Mouse (Mus musculus) limb, embryonic 13.5 days (tissue): ENCODE measurements at regions not wholly inside any gene's neighbourhood (a gene's known extent, or its start where the extent isn't known, plus 50 kb on each side); places are given as distances from the start of the nearest gene placed in this dataset.

Experiments used
- ATAC-seq: fragments of 200-750 bp; cut with Nextera tagmentation; 2 replicates; pipeline ENCODE4 v1.8.0; 2017; ENCODE audit warnings: low read depth, moderate number of reproducible peaks, moderate TSS enrichment; ENCODE audit not compliant: low FRiP score
- H3K27ac ChIP-seq: fragments of 300-500 bp; sonication (generic); 2 replicates; pipeline ENCODE4 v1.5.1; 2015; ENCODE audit warnings: inconsistent platforms, mild to moderate bottlenecking, moderate library complexity
- H3K27me3 ChIP-seq: fragments of 300-500 bp; sonication (generic); 2 replicates; pipeline ENCODE4 v1.6.1; 2015; ENCODE audit warnings: mild to moderate bottlenecking, inconsistent platforms
- H3K36me3 ChIP-seq: fragments of 300-500 bp; sonication (generic); 2 replicates; pipeline ENCODE4 v1.6.1; 2015; ENCODE audit warnings: inconsistent platforms, mild to moderate bottlenecking, moderate library complexity
- H3K4me1 ChIP-seq: fragments of 300-500 bp; sonication (generic); 2 replicates; pipeline ENCODE4 v1.6.1; 2015; ENCODE audit warnings: inconsistent platforms
- H3K4me2 ChIP-seq: fragments of 300-500 bp; sonication (generic); replicated peaks from 2 replicates; pipeline ENCODE4 v1.6.1; 2015; ENCODE audit warnings: inconsistent platforms, mild to moderate bottlenecking, moderate library complexity
- H3K4me3 ChIP-seq: fragments of 300-500 bp; sonication (generic); 2 replicates; pipeline ENCODE4 v1.5.1; 2015; ENCODE audit warnings: moderate library complexity, mild to moderate bottlenecking, inconsistent platforms
- H3K9ac ChIP-seq: fragments of 300-500 bp; sonication (generic); 2 replicates; pipeline ENCODE4 v1.6.1; 2015; ENCODE audit warnings: mild to moderate bottlenecking, inconsistent platforms
- H3K9me3 ChIP-seq: fragments of 300-500 bp; sonication (generic); 2 replicates; pipeline ENCODE4 v1.6.1; 2016; ENCODE audit warnings: inconsistent platforms
- WGBS: fragments of 180-500 bp; shearing (Covaris S2); methylation state at CpG from one replicate; pipeline ENCODE4 v1.1.7; 2015; 5-methylcytosine and 5-hydroxymethylcytosine counted together

GRCm38 (mm10) chr17:85908709-85909108 is 220.6 kb upstream of the Six2 start:
- 0 out of 2 replicates have a peak, but pooled peaks cover 4% of the 10 kb centered on the region for H3K9me3 ChIP-seq
- H3K4me2 ChIP-seq, result no peak overlapping the region
- no peak overlapping the region for H3K4me3 ChIP-seq
- H3K27ac ChIP-seq, result no peak overlapping the region
- WGBS, result 87% methylated on average over 3 of the region's 3 CpGs
- peaks cover 10% of the 10 kb centered on the region for H3K4me1 ChIP-seq
- peaks cover 21% of the 10 kb centered on the region for H3K27me3 ChIP-seq
- no peak overlapping the region for H3K9ac ChIP-seq
- no peaks in the 10 kb centered on the region for H3K36me3 ChIP-seq
- ATAC-seq, result no peak

- H3K9me3 ChIP-seq, result 0 out of 2 replicates have a peak, but pooled peaks cover 4% of the 10 kb centered on the region
- H3K4me1 ChIP-seq, result peaks cover 17% of the 10 kb centered on the region
- H3K4me3 ChIP-seq, result no peak overlapping the region
- no peaks in the 10 kb centered on the region for H3K36me3 ChIP-seq
- H3K27ac ChIP-seq, result peak overlapping the region; percentile 44; the same call in 1 of the 2 replicates
- whole genome bisulfite sequencing, result 37% methylated on average over 4 of the region's 4 CpGs
- H3K9ac ChIP-seq, result no peak overlapping the region
- H3K4me2 ChIP-seq, result no peak overlapping the region
- H3K27me3 ChIP-seq, result peaks cover 24% of the 10 kb centered on the region
- ATAC-seq, result peak; percentile 73; the same call in 1 of the 2 replicates
Measured at GRCm38 (mm10) chr17:85906597-85907187, 218.6 kb upstream of the Six2 start.

GRCm38 (mm10) chr17:85902575-85902974 is 214.5 kb upstream of the Six2 start:
- WGBS, result 42% methylated on average over 2 of the region's 2 CpGs
- ATAC-seq, result no peak
- peaks cover 28% of the 10 kb centered on the region for H3K4me1 ChIP-seq
- H3K4me3 ChIP-seq, result no peak overlapping the region
- H3K27me3 ChIP-seq, result peaks cover 21% of the 10 kb centered on the region
- peak overlapping the region; percentile 28; the same call in 1 of the 2 replicates for H3K27ac ChIP-seq
- no peak overlapping the region for H3K9ac ChIP-seq
- no peaks in the 10 kb centered on the region for H3K36me3 ChIP-seq
- 0 out of 2 replicates have a peak, but pooled peaks cover 4% of the 10 kb centered on the region for H3K9me3 ChIP-seq
- H3K4me2 ChIP-seq, result no peak overlapping the region

GRCm38 (mm10) chr17:85899096-85899495 is 211.0 kb upstream of the Six2 start:
- ATAC-seq, result no peak
- no peak overlapping the region for H3K27ac ChIP-seq
- no peaks in the 10 kb centered on the region for H3K9me3 ChIP-seq
- H3K4me2 ChIP-seq, result no peak overlapping the region
- no peaks in the 10 kb centered on the region for H3K36me3 ChIP-seq
- WGBS, result 39% methylated on average over 6 of the region's 6 CpGs
- H3K9ac ChIP-seq, result no peak overlapping the region
- peaks cover 18% of the 10 kb centered on the region; the same call in 1 of the 2 replicates for H3K4me1 ChIP-seq
- H3K4me3 ChIP-seq, result no peak overlapping the region
- peaks cover 34% of the 10 kb centered on the region; the same call in 1 of the 2 replicates for H3K27me3 ChIP-seq

DNA sequence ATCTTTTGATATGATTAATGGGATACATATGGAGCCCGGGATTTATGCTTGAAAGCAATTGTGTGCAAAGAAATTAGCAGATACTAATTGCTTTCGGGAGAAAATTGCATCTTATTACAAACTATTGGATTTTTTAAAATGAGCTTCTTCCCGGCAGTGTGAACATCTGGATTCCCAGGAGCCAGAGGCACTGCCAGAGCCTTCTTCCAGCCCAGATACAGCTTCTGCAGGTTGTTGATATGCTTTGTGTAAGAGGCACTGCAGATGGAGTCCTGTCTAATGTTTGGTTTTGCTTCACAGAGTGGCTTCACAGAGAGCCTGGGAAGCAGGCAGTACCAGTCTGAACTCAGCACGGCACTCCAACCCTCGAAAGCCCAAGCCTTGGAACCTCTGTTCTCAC is 207.9 kb upstream of the Six2 start:
- Histone ChIP-seq H3K27ac (no peak overlapping the region), H3K27me3 (peaks cover 41% of the 10 kb centered on the region; the same call in 1 of the 2 replicates), H3K9me3 (no peaks in the 10 kb centered on the region), H3K4me3 (no peak overlapping the region), H3K4me1 (peaks cover 31% of the 10 kb centered on the region), H3K4me2 (no peak overlapping the region), H3K9ac (no peak overlapping the region), H3K36me3 (no peaks in the 10 kb centered on the region)
- no peak for ATAC-seq
- 66% methylated on average over 5 of the region's 5 CpGs for WGBS

- Histone ChIP-seq H3K4me1 (peaks cover 49% of the 10 kb centered on the region), H3K36me3 (no peaks in the 10 kb centered on the region), H3K4me3 (no peak overlapping the region), H3K27me3 (peaks cover 29% of the 10 kb centered on the region), H3K9ac (no peak overlapping the region), H3K4me2 (no peak overlapping the region), H3K27ac (no peak overlapping the region), H3K9me3 (no peaks in the 10 kb centered on the region)
- ATAC-seq, result no peak
- 75% methylated on average over 2 of the region's 2 CpGs for WGBS
Measured at GRCm38 (mm10) chr17:85891243-85891642, 203.2 kb upstream of the Six2 start.

- Histone ChIP-seq H3K36me3 (no peaks in the 10 kb centered on the region), H3K4me3 (no peak overlapping the region), H3K27me3 (peaks cover 27% of the 10 kb centered on the region), H3K4me2 (no peak overlapping the region), H3K27ac (no peak overlapping the region; the same call in 1 of the 2 replicates), H3K9ac (0 out of 2 replicates have a peak overlapping the region, but pooled peaks have one; percentile 1), H3K9me3 (no peaks in the 10 kb centered on the region), H3K4me1 (peaks cover 56% of the 10 kb centered on the region)
- no peak for ATAC-seq
- 57% methylated on average over 18 of the region's 18 CpGs for WGBS
Measured at GRCm38 (mm10) chr17:85889746-85890532, 201.9 kb upstream of the Six2 start.

- Histone ChIP-seq H3K9ac (no peak overlapping the region), H3K9me3 (no peaks in the 10 kb centered on the region), H3K27me3 (peaks cover 23% of the 10 kb centered on the region), H3K4me2 (no peak overlapping the region), H3K4me3 (no peak overlapping the region), H3K36me3 (no peaks in the 10 kb centered on the region), H3K27ac (no peak overlapping the region), H3K4me1 (peaks cover 55% of the 10 kb centered on the region)
- ATAC-seq, result no peak
- WGBS, result 70% methylated on average over 10 of the region's 10 CpGs
Measured at GRCm38 (mm10) chr17:85888568-85889398, 200.7 kb upstream of the Six2 start.

DNA sequence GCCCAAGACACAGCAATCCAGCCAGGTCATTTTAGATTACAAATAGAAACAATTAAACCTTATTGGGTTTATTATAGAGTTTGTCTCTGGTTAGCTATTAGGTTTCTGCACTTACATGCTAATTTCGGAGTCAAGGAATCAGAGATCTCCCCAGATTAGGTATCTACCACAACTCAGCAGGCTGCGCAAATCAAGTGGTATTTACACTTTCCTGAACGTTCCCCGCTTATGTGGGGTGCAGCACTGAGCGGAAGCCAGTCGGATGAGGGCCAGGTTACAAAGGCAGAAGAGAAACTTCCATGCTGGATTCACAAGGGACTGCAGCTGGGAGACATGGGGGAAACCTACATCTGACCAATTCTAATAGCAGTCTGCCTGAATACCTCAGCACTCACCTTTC is 198.6 kb upstream of the Six2 start:
- 66% methylated on average over 6 of the region's 6 CpGs for WGBS
- H3K27me3 ChIP-seq, result peaks cover 30% of the 10 kb centered on the region
- ATAC-seq, result no peak
- no peak overlapping the region for H3K4me2 ChIP-seq
- no peaks in the 10 kb centered on the region for H3K36me3 ChIP-seq
- H3K27ac ChIP-seq, result no peak overlapping the region
- H3K4me3 ChIP-seq, result no peak overlapping the region
- no peak overlapping the region for H3K9ac ChIP-seq
- no peaks in the 10 kb centered on the region for H3K9me3 ChIP-seq
- peaks cover 55% of the 10 kb centered on the region for H3K4me1 ChIP-seq

DNA sequence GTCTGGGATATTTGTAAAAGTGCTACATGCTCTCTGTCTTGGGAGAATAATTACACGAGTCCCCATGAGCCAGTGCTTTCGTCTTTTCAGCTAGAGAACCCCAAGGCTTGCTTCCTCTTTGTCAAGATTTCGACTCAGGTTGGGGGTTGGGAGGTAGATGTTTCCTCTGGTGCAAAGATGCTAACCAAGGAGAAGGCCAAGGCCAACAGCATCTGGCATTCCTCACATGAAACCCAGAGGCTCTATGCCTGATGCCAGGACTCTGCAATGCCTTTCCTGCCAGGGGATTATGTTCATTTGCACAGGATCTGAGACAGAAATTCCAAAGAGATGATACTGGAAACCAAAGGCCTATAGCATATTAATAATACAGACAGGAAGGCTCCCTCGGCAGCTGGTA is 198.2 kb upstream of the Six2 start:
- Histone ChIP-seq H3K4me1 (peaks cover 55% of the 10 kb centered on the region), H3K4me3 (no peak overlapping the region), H3K9ac (no peak overlapping the region), H3K36me3 (no peaks in the 10 kb centered on the region), H3K27ac (no peak overlapping the region), H3K27me3 (peaks cover 25% of the 10 kb centered on the region), H3K4me2 (no peak overlapping the region), H3K9me3 (no peaks in the 10 kb centered on the region)
- peak; percentile 20; the same call in 1 of the 2 replicates for ATAC-seq
- 56% methylated on average over 4 of the region's 4 CpGs for WGBS

DNA sequence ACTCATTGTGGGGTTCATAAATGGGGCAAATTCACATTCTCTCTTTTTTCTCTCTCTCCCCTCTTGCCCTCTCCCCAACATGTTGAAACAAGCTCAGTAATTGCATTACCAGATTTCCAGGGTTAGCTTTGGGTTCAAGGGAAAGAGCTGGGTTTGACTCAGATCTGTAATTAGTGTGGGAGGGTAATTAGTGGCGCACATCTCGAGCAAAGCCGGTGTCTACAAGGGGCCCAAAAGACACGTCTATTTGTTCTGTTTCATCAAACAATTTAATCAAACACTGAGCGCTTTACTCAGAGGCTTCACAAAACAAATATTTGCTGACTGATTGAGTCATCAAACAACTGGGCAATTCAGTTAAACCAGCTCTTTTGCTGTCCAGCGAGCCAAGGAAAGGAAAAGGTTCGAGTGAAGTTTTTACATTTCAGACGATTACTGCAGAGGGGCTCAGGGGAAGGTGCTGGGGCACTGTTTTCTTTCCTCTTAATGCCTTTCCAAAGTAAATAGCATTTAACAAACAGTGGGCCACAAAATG is 193.6 kb upstream of the Six2 start:
- Histone ChIP-seq H3K4me1 (peaks cover 38% of the 10 kb centered on the region), H3K9me3 (no peaks in the 10 kb centered on the region), H3K27me3 (peaks cover 22% of the 10 kb centered on the region), H3K36me3 (no peaks in the 10 kb centered on the region), H3K4me2 (no peak overlapping the region), H3K9ac (no peak overlapping the region), H3K27ac (no peak overlapping the region), H3K4me3 (no peak overlapping the region)
- WGBS, result 20% methylated on average over 8 of the region's 8 CpGs
- ATAC-seq, result no peak
